Mouse (Mus musculus) liver (tissue): ENCODE measurements around the gene Atp5c1.
A peak's percentile ranks its signal among the peaks of the same experiment; 100 is the strongest.

Experiments
- DNase-seq: peaks from one replicate; pipeline ENCODE4 v3.0.0-alpha.2; 2020; ENCODE audit warnings: mixed read lengths

Atp5c1 gene

DNA sequence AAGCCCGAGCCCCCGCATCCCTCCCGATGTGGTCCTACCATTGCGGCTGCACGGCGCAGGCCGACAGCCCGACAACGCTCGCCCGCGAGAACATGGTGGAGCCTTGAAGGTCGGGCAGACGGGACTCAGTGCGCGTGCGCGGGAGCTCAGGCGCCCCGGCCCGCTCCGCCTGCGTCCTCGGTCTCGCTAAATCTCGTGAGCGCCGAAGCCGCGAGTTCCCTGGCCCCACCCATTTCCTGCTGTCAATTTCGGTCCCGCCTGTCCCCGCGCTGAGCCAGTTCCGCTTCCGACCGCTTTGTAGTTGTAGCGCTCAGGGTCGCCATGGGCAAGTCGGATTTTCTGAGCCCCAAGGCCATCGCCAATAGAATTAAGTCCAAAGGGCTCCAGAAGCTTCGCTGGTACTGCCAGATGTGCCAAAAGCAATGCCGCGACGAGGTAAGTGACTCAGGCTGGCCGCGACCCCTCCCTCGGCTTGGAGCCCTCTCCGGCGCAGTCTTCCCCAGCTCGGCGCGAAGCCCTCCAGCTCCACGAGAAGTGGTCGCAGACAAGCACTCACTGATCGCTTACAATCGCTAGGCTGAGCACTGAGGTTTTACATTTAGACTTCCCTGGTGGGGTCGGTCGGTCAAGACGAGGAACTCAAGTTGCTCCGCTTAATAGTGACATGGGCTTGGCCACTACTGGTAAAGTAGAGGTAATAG lies at the start of gene Atp5c1, which contains the start of gene Kin:
Gene Atp5c1, minus strand, starts transcription at position 201 of the 701 bp plus-strand sequence.
Gene Kin, plus strand, starts transcription at position 284 of the 701 bp plus-strand sequence.
- DNase-seq: peak; percentile 97

DNA sequence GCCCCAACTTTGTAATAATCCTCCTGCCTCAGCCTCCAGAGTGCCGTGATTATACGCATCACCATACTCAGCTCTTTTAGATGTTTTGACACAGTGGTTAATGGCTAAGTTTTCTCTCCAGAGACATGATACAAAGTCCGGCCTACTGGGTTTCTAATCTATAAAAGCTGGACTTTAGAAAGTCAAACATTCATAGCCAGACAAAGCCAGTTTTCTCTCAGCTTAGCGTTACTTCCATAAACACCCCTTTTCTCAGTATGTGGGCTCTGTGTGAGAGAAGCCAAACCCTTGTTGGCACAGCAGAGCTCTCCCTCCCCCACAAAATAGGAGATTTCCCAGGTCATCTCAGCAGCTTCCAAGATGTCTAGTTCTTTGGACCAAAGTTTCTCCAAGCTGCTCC lies 48.3 kb upstream of the Atp5c1 start:
- no peak for DNase-seq

GRCm38 (mm10) chr2:10127471-10127870 lies 47.2 kb upstream of the Atp5c1 start:
- DNase-seq: no peak

GRCm38 (mm10) chr2:10126122-10126521 lies 45.8 kb upstream of the Atp5c1 start:
- no peak for DNase-seq

DNA sequence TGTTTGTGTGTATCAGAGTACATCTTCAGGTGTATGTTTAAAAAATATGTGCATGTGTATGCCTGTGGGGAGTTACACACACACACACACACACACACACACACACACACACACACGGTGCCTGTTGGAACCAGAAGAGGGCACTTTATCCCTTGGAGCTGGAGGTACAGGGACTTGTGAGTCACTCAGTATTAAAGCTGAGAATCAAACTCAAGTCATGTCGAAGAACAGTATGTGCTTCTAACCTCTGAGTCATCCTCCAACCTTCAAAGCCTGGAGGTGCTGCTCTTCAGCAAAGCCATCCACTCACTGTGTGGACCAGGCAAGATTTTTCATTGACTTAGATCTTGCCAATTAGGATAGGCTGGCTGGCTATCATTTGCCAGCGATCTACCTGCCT lies 41.5 kb upstream of the Atp5c1 start:
- DNase-seq: no peak

- DNase-seq: no peak
These were observed 39.0 kb upstream of the Atp5c1 start for GRCm38 (mm10) chr2:10119276-10119675.

DNA sequence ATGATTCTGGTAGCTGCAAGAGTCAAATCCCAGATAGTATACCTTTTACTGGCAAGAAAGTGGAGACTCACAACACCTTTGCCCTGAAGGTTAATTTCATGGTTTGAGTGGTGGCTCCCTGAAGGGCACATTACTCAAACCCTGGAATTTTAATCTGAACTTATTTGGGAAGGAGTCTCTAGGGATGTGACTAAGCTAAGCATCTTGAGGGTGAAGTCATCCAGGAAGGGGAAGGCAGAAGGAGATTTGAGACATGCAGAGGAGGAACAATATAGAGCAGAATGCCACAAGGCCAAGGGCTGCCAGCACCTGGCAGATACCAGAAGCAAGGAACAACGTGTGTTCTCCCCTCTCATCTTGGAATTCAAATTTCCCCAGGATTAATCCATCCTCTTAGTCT lies 38.4 kb upstream of the Atp5c1 start:
- DNase-seq: no peak

- DNase-seq: no peak
These were observed 28.4 kb upstream of the Atp5c1 start for GRCm38 (mm10) chr2:10108535-10109189.

DNA sequence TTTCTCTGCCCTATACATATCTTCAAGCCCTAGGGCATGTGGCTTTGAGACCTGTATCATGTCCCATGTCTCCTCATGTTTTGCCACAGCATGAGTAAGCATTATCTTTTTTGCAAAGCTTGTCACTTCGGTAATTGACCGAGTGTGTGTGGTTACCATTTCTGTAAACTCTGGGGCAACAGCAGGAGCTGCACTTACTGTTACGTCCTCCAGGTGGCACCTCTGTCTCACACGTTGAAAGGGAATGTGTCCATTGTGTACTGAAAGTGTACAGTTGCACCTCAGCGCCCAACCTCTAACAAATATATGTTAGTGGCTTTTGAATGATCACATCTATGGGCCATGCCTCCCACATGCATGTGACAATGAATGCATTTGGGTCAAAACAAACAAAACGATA lies 20.9 kb upstream of the Atp5c1 start:
- DNase-seq: peak; percentile 32

- no peak for DNase-seq
These were observed 20.2 kb upstream of the Atp5c1 start for GRCm38 (mm10) chr2:10100471-10100870.

DNA sequence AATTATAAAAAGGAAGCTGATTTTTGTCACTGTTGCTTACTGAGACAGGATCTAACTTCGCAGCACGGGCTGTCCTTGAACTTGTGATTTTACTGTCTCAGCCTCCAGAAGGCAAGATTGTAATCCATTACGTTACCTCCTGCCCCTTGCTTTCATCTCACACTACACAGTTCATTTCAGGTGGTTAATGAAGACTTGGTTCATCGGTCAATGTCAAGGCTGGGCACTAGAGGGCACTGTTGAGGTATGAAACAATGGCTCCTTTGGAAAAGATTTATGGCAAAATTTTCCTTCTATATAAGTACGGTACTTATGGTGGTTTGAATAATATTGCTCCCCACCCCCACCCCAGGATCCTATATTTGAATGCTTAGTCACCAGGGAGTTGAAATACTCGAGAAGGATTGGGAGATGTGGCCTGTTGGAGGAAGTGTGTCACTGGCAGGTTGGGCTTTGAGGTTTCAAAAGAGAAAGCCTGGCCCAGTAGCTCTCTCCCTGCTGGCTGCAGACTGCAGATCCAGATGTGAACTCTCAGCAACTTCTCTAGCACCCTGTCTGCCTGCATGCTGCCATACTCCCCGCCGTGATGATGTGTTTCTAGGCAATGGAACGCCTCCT lies 18.4 kb upstream of the Atp5c1 start:
- DNase-seq: peak; percentile 53

DNA sequence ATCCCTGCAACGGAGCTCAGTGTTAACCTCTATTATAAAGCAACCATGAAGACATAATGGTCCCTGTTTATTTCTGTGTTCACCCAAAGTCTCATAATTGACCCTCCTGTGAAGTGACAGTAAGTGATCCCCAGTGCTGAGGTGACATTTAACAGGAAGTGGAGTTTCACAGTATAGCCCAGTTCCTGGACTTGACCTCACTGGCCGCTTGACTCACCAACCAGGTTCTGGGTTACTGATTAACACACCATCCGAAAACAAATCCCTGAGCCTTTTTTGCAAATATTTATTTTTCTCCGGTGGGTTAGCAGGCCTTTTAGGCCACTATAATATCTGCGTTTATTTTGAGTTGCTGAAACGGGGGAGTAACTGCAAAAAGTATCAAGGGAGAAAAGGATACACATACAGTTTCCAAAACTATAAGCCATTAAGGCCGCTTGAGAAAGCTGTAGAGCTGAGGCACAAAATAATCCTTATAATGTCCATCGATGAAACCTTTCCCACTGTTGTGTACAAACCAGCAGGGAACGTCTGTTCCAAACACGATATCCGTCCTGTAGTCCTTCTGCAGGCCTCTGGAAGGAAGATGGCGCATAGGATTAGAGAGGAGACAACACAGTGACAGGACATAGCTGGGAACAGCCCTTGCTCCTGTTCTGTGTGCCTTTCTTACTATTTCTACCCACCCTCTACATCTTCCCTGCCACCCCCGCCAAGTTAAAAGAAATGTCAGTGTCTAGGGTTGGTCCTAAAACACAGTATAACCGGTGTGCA lies 14.2 kb upstream of the Atp5c1 start:
- no peak for DNase-seq

GRCm38 (mm10) chr2:10087256-10087850 lies 7.0 kb upstream of the Atp5c1 start:
- DNase-seq: no peak

DNA sequence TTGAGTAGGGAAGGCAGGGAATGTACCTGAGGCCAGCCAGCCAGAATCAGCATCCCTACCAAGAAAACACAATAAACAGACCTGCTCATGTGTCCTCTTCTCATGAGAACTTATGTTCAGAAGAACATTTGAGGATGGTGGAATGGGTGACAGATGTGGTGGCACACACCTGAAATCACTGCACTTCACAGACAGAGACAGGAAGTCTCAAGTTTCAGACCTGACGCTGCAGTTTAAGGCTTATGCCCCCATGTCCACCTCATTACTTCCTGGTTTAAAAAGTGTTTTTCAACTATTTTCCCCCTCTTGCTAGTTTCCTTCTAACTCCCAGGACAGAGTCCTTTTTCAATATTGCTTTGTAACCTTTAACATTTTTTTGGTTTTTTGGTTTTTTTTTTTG lies 2.4 kb upstream of the Atp5c1 start:
- no peak for DNase-seq

DNA sequence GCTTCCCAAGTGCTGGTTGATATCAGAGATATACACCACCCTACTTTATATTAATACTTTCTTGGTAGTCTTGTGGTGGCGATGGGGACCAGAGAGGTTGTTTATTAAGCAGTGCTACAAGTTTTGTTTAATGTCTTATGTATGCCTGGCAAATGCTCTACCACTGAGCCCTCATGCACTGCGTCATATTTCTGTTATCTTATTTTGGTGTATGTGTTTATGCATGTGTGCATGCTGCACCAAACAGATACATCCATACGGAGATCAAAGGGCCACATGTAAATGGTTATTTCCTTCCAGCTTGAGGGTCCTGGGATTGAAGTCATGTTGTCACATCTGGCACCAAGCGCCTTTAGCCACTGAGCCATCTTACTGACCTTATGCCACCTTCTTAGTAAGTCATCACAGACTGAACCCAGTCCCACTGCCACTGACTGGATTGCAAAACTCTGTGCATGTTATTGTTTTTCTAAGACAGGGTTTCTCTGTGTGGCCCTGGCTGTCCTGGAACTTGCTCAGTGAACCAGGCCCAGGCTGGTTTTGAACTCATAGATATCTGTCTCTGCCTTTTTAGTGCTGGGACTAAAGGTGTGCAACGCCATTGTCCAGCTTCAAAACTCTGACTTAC lies 1.3 kb upstream of the Atp5c1 start:
- DNase-seq: no peak

DNA sequence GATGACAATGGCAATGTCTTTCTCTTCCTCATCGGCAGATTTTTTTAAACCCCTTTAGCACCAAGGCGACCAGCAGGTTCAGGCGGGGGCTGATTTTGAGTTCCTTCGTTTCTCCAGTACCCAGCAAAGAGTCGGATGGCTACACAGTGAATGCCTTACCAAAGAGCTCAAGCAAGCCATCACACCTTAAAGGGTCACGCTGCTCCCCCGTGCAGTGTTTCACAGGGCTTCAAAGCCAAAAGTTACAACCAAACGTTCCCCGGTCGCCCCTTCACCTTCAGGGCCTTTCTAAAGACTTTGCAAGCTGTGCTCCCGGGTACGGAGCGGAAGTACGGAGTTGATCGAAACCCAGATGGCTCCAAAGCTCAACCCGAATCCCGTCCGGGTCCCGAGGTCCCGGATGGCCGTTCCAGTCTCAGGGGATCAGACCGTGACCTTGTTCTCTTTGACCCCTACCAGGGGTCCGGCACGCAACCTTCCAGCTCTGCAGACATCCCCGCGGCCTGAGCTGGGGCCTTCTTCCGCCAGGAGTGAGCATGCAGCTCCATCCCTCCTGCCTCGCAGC lies 483 bp downstream of the Atp5c1 start:
- DNase-seq: no peak

DNA sequence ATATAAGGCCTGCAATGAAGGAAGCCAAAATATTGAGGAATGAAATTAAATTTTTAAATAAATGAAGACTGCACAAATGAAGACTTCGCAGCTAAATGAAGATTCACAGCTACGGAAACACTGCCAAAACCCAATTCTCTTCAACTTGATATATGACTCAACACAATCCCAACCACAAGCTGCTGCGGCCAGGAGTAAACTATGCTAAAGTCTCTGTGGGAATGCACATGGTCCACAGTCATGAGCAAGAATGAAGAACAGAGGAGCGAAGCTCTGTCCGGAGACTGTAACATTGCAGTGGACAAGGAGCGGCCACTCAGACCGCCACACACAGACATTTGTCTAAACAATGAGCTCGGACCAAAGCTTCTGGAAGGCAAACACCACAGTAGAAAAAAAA lies 3.6 kb downstream of the Atp5c1 start:
- no peak for DNase-seq

- no peak for DNase-seq
These were observed 5.8 kb downstream of the Atp5c1 start for GRCm38 (mm10) chr2:10074470-10074869.

GRCm38 (mm10) chr2:10071751-10072150 lies 8.6 kb downstream of the Atp5c1 start:
- no peak for DNase-seq

DNA sequence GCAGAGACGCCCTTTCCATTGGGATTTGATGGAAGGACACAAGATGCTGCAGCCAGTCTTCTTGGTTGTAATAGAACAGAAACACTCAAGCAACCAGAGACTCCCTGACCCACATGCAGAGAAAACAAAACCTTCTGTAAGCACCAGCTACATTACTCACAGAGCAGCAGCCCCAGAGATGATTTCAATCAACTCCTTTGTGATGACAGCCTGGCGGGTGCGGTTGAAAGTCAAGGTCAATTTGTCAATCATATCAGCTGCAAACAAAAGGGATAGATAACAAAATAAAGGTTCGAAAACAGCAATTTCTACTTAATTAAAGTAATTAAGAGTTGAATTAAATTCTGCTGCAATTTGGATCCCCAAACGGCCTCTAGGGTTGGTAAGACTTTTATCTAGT lies 21.5 kb downstream of the Atp5c1 start:
- no peak for DNase-seq

DNA sequence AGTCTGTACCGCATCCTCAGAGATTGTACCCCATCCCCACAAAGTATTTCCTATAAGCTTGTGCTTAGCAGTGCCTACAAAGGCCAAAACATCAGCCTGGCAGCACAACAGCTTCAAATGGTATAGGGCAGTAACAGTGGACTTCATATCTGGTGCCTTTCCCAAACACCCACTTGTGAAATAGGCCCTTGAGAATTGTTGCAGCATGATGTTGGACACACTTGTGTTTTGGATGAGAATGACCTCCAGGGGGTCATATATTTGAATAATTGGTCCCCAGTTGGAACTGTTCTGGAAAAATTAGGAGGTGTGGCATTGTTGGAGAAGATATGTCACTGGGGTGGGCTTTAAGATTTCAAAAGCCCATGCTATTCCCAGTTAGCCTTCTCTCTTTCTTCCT lies 28.3 kb downstream of the Atp5c1 start:
- DNase-seq: no peak

DNA sequence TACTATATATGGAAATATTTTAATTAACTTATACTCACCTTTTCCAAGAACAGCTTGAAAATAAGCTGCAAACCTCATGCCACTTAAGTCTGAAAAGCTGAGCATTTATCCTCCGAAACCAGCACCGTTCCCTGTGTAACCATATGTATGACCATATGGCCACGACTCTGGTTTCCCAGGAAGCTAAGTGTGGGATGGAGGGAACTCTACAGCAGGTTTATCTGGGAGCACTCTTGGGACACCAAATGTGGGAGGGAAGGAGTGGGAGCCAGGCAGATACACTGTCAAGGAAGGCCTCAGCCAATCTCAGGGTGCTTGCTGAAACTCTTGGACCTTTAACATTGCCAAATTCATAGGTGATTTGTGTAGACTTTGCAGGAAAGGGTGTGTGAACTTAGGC lies 29.4 kb downstream of the Atp5c1 start:
- DNase-seq: no peak
